Mouse (Mus musculus) bone marrow, adult 2 months (tissue): Measurements from ENCODE around the gene Rala.

ENCODE experiments used
- CTCF ChIP-seq: fragments of 200-500 bp; IDR thresholded peaks from 2 replicates; pipeline ENCODE4 v1.5.1; 2011; ENCODE audit warnings: low read length, control low read depth; ENCODE audit not compliant: control insufficient read depth, insufficient read depth
- POLR2A ChIP-seq: fragments of 200-500 bp; IDR thresholded peaks from 2 replicates; pipeline ENCODE4 v1.6.1; 2011; ENCODE audit warnings: low read depth, mild to moderate bottlenecking, control low read depth, low read length, borderline replicate concordance; ENCODE audit not compliant: control insufficient read depth

- TF ChIP-seq POLR2A (no peak), CTCF (no peak)
Observed at GRCm38 (mm10) chr13:17897040-17897439, 47.0 kb downstream of the Rala start.
